Mouse (Mus musculus) cerebellum, postnatal 36 days (tissue): ENCODE results near the gene Eif4a3.

Experiments
- DNase-seq, 2 experiments: peaks; one replicate each; pipeline ENCODE4 v3.0.0; 2021 to 2022; ENCODE audit warnings: mixed read lengths in 2 of 2

Eif4a3 gene

DNA sequence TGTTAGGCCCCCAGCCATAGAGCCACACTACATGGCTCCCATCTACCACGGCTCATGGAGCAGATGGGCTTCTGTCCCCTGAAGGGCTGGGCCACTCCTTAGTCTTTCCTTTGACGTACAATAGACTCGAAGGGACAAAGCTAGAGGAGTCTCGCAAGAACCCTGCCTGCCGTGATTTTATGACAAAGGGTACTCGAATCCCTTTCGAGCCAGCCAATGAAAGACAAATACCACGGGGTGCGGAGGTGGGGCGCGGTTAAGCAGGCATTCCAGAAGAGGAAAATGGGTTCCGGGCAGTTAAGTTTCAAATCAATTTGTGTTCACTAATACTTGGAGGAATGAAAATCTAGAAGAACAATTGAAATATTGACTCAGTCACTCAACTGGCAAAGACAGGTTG, 60.4 kb downstream of the Eif4a3 start:
- no peak for DNase-seq
